Mouse (Mus musculus) brain, adult 2 months (tissue): ENCODE measurements around the gene Cox4i1.
A peak's percentile ranks its signal among the peaks of the same experiment; 100 is the strongest.

ENCODE experiments used
- DNase-seq: peaks from one replicate; pipeline ENCODE4 v3.0.0; 2011; ENCODE audit warnings: low read depth, low spot score

Cox4i1 gene

GRCm38 (mm10) chr8:120667561-120668373, at the start of gene Cox4i1, which contains the start of gene Gm27021:
Gene Cox4i1 (plus strand): TSS chr8:120668222.
Gene Gm27021 (minus strand): TSS chr8:120668079.
- peak; percentile 97 for DNase-seq

GRCm38 (mm10) chr8:120619235-120620180, 48.5 kb upstream of the Cox4i1 start:
- DNase-seq, result peak; percentile 72

- DNase-seq, result no peak
These were observed 47.6 kb upstream of the Cox4i1 start for GRCm38 (mm10) chr8:120620441-120620840.

DNA sequence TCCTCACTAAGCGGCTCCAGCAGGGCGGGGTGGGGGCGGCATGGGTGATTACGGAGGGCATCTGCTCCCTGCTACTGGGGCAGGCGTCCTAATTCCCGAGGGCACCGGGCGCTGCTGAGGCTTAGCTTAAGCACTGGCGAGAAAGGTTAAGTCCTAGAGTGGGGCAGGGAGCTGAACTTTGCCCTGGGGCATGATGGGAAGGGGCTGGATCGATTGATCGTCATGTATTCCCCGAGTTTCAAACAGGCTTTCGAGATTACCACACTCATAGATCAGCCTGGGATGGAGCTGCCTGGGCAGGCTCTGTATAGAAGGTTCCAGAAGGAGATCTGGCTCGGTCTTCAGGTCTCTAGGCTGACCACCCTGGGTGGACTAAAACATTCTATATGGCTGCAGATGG, 45.9 kb upstream of the Cox4i1 start:
- DNase-seq, result no peak

DNA sequence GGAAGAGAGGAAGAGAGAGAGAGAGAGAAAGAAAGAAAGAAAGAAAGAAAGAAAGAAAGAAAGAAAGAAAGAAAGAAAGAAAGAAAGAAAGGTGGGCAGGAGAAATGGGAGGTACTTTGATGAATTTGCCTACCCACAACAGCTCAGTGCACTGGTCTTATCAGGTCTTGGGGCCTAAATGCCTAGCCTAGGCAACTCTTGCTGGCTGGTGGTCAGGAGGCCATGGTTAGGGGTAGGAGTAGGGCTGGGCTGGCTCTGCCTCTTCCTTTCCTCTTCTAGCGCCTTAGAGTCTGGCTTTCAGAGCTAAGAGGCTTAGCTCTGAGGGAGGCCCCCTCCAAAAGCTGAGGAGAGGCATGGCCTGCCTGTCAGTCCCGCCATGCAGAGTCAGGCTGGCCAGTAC, 44.4 kb upstream of the Cox4i1 start:
- DNase-seq, result no peak

DNA sequence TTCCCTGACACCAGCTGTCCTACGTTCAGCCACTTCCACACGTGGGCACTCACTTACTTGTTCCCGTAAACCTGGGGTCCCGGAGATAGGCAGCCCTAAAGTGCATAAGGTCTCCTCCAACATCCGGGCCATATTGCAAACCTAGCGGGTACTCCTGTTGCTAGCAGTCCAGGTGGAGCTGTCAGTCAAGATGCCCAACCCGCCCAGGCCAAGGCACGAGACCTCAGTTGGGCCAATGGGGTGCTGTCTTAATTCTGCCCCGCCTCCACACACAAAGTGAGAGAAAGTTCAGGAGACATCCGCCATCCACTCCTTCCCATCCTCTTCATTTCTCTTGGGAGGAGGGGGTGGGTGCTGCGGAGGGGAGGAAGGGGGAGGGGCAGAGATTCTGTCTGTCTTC, 41.6 kb upstream of the Cox4i1 start:
- no peak for DNase-seq

DNA sequence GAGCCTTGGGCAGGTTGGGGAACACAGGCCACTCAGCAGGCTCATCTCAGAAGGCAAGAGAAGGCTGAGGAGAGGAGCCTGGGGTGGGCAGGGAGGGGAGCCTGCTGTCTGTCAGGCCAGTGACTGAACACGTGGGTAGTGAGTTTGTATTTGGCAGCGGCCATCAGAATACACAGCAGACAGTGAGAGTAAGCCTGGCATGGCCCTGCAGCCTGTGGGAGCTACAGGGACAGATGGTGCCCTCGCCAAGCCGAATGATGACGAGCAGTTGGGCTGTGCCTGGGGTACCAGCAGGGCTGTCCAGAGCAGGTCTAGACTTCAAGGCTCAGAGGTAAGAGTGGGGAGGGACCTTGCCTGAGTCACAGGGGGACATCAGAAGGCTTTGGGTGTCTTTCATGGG, 40.7 kb upstream of the Cox4i1 start:
- DNase-seq, result peak; percentile 93

- no peak for DNase-seq
These were observed 38.0 kb upstream of the Cox4i1 start for GRCm38 (mm10) chr8:120630031-120630430.

DNA sequence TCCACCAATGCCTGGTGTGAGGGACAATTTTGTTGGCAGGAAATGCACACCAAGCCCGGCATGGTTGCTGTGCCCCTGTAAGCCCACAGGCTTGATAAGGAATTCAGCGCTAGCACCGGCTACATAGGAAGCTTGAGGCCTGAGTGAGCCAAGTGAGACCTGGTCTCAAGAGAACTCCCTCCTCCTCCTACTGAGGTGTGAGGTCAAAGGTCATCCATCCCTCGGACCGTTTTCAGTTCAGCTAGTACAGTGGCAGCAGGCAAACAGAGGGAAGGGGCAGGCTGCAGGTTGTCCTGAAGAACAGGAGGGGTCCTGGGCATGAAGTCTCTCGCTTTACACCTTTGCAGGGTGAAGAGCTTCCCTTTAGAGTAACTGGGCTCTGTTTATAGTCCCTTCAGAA, 37.2 kb upstream of the Cox4i1 start:
- DNase-seq, result no peak

GRCm38 (mm10) chr8:120631441-120632375, 36.3 kb upstream of the Cox4i1 start:
- DNase-seq, result peak; percentile 78

DNA sequence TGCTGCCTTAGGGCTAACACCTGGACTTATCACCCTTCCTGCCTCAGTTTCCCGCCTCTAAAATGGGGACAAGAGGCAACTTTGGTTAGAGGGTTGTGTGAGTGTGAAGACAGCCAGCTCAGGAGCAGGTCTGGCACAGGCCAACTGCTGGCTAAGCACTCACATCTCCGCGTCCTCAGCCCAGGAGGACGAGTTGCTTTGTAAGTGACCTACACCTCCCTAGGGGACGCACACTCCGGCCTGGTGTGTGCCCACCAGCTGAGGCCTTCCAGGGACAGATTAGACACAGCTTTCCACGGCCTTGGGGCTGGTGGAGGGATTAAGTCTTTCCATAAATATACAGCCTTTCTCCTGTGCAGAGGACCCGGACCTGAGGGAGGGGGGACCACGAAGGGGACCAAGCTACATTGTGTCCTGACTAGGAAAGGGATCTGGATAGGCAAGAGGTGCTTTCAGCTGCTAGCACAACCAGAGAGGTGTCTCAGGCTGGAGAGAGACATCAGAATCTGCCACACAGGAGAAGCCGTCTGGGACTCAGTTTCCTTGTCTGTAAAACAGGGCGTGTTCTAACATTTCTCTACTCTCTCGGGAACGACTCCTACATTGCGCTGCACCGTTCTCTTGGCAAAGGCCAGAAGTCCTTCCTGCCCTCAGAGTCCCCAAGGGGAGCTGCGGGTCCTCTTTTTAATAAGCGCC, 34.9 kb upstream of the Cox4i1 start:
- DNase-seq, result no peak

DNA sequence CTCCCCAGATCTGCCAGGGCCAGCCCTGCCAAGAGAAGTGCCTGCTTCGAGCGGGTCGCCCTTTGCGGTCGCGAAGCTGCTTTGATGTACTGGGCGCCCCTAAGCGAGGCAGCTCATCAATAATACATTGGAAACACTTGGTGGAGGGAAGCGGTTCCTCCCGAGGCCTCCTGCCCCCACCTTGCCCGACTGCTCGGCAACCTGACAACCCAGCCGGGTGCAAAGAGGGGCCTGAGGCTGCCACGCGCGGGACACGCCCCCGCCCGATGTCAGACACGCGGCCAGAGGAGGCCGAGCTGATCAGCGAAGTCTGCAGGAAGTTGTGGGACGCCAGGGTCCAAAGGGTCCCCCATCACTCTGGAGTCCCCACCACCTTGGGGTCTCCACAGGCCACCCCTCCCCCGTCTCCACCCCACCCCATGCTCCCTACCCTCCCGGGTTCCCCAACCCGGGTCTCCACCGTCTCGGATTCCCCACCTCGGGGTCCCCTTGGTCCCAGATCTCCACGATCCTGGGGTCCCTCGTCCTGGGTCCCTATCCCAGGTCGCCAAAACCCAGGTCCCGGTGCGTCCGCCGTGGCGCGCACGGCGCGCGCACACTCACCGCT, 34.3 kb upstream of the Cox4i1 start:
- no peak for DNase-seq

GRCm38 (mm10) chr8:120634329-120634839, 33.6 kb upstream of the Cox4i1 start:
- peak; percentile 49 for DNase-seq

- no peak for DNase-seq
These were observed 26.8 kb upstream of the Cox4i1 start for GRCm38 (mm10) chr8:120641245-120641644.

- no peak for DNase-seq
These were observed 25.9 kb upstream of the Cox4i1 start for GRCm38 (mm10) chr8:120642031-120642662.

GRCm38 (mm10) chr8:120644663-120645062, 23.4 kb upstream of the Cox4i1 start:
- DNase-seq, result peak; percentile 85

- no peak for DNase-seq
These were observed 20.5 kb upstream of the Cox4i1 start, which contains the start of gene 1190005I06Rik for GRCm38 (mm10) chr8:120647532-120647931. Gene 1190005I06Rik (minus strand): TSS chr8:120647632.

GRCm38 (mm10) chr8:120656322-120657052, 11.5 kb upstream of the Cox4i1 start:
- DNase-seq, result peak; percentile 43

GRCm38 (mm10) chr8:120657415-120657814, 10.6 kb upstream of the Cox4i1 start:
- DNase-seq, result no peak
